Mouse (Mus musculus) left cerebral cortex, postnatal 10 days (tissue): Measurements from ENCODE around the gene Slc35b1. TPM values are rescaled to one million over a fixed set of nuclear protein-coding genes. Genes with fewer than 3 reads are reported as not detected.

Experiments used
- DNase-seq, 2 experiments: peaks; one replicate each; pipeline ENCODE4 v3.0.0; 2021 to 2022; ENCODE audit warnings: low spot score in 2 of 2, mixed read lengths in 1 of 2; ENCODE audit errors: extremely low spot score in 1 of 2
- intact Hi-C: fragments of 180-260 bp; cut with DNase I; formaldehyde crosslinking; loops from one replicate; pipeline ENCODE4 v1.15.1; 2025
- total RNA-seq, 2 experiments: library from RNA; stranded (reverse); gene quantifications; 2 replicates each; pipeline ENCODE4 v1.2.3; 2021

The Slc35b1 gene
- total RNA-seq, 2 experiments from 2014 or later = 78.8 to 79.4 TPM

DNA sequence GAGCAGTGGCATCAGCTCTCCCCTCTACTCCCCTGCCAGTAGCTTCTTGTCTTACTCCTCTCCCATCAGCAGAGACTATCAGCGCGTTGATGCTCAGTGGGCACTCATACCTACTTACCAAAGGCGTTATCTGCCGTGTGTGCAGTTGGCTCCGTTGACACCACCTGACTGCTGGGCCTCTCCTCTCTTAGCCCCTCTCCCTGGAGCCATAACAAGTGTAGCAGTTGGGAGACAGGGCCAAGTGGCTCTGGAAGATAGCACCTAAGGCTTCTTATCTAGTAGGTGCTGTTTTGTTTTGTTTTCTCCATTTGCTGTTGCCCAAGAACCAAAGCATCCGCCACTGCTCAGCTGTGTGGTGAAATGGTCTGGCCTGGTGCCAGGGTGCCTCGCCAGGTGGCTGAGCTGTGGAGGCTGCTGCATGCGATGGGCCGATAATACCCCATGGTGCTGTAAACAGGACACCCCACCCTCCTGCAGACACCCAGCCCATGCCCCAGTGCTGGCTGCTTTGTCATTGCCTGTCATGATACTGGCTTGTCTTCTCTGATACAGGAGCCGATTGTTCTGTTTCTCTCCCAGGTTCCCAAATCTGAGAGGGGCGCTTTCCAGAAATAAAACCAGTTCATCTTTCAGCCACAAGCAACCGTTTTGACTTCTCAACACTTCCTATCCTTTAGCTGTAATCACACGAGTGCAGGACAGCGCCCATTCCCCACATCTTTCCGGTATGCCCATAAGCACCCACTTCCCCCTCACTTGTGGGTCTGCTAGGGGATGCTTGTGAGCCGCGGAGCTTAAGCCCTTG is 27.8 kb upstream of the Slc35b1 start:
- intact Hi-C loops = no loop called here
- peak in 1 of 2 experiments; percentile 73 for DNase-seq

DNA sequence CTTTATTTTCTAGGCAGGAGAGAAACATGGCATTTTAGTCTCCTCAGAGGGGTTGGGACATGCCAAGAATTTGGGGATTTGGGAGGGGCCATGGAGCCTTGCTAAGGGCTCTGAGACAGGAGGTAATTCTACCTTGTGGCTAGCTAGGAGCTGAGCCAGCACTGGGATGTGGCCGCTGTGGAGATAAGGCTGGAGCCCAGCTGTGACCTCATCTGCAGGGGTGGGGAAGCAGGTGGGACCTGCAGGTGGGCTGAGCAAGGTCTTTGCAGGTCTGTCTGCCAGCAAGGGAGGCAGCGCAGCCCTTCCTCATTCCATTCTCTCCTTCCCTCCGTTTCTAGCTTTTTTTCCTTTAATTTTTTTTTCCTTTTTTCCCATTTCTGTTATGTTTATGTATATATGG is 26.2 kb upstream of the Slc35b1 start:
- intact Hi-C loops = no loop called here
- DNase-seq = no peak

DNA sequence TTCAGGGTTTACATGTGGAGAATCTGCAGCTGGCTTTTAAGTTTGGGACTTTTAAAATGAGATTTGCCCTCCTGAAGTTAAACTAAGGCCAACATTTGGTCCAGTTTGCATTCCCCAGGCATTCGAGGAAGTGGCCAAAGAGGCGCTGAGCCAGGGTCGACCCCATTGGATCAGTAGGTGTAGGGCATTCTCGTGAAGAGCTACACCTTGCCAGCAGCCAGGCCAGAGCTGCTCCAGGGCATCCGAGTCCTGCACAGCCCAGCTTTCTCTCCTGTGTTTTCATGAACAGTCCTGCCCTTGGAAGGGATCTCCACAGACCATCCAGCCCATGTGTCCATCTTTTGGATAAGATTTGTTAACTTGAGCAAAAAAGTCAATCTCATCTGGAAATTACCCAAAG is 20.1 kb upstream of the Slc35b1 start:
- intact Hi-C loops = no loop called here
- no peak for DNase-seq

DNA sequence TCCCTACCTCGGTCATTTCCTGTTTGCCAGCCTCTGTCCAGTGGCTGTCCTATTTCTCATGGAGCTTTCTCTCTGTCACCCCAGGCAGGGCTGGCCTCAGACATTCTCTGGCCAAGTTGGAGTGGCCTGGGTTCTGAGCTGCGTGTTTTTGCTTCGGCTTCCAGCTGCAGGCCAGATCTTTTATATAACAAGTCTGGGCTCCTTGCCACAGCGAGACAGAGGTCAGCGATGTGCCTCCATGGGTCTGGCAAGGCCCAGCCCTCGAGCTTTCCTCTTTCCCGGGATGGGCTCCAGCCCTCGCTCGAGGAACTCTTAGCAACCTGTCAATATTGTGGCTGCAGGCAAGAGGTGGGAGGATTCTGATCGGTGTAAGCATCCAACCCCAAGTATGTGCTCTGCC is 18.9 kb upstream of the Slc35b1 start:
- intact Hi-C loops = no loop called here
- DNase-seq = peak; percentile 52 to 86

DNA sequence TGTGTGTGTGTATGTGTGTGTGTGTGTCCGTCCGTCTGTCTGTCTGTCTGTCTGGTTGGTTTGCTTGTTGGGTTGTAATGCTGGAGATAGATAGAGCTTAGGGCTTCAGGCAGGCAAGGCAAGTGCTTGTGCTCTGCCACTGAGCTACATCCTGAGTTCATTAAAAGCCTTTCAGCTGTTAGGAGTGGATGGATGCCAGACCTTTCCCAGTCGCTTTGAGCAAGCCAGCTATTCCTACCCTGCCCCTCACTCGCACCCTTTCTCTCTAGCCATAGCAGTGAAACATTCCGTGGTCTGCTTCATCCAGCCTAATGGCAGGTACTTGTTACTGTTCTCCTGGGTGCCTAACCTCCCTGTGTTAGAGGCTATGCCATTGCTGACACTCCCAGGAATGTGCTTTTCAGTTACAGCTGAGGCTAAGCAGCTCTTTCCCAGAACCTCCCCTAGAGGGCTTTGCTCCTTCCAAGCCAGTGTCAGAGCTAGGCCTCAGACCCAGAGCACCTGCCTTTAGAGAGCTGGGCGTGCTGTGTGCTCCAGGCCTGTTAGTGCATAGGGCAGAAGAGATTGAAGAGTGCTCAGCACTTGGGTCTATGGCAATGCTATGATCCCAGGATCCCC is 18.1 kb upstream of the Slc35b1 start:
- intact Hi-C loops = no loop called here
- DNase-seq = no peak

DNA sequence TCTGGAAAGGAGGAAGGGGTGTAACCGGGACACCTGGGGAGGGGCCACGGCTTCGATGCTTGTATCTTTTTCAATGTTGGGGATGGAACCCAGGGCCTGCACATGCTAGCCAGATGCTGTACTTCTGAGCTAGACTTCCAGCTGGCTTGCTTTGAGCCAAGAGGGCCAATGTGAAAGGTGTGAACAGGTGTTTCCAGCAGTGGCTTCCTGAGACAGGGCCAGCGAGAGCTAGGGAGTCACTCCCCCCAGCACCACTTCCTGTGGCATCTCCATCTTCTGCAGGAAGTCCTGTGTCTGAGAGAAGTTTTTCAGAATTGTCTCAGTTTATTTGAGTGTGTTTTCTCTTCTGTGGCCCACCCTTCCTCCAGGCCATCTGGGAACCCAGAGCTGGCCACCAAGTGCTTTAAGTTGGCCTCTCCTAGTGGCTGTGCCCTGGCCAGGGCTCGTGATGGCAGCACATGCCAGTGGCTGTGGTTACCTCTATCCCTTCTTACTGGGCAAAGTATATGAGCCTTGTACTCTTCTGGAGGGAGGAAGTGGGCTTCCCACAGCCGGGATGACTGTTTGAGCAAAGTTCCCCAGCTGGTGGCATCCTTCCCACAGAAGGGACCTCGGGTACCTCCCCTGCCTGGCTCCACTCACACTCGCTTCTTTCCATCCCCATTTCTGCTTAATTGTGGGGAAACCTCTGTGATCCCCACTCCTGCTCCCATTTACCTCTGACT is 17.3 kb upstream of the Slc35b1 start:
- DNase-seq = no peak
- intact Hi-C loops = no loop called here

DNA sequence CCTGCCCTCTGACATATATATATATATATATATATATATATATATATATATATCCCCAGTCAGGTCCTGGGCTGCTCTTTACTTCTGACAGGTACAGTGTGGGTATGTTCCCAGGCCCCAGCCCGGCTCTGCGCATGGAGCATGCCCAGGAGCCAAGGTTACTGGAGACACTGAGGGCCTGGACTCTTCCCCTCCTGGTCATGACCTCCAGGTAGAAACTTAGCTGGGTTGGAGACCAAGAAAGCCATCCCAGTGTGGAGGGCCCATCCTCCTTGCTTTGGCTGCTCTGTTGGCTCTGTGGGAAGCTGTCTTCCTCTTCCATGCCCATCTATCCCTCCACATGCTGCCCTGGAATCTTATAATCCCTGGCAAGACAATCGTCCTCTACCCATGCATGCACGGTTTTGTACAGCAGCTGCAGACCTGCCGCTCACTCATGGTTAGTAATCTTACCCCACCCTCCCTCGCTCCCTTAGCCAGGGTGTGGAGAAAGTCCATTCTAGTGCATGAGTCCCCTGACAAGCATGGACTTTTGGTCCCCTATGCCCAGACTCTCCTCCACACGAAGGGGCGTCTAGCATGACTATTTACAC is 16.2 kb upstream of the Slc35b1 start:
- DNase-seq = no peak
- intact Hi-C loops = no loop called here

DNA sequence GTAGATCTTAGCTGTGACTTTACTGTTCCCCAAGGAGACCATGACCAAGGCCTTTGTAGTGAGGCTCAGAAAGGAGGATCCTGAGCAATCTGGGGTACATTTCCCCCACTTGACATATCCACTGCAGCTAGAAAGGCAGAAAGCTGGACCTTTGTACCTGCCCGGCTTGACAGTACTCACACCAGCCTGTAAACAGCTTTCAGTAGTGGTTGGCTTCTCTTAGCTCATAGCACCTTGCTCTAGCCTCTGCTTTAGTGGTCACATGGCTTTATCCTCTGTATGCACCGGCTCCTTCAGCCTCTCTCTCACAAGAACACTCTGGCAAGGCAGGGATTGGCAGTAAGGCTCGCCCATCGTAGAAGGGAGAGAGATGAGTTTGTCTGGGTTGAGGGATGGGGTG is 15.6 kb upstream of the Slc35b1 start:
- no peak for DNase-seq
- intact Hi-C loops = no loop called here

DNA sequence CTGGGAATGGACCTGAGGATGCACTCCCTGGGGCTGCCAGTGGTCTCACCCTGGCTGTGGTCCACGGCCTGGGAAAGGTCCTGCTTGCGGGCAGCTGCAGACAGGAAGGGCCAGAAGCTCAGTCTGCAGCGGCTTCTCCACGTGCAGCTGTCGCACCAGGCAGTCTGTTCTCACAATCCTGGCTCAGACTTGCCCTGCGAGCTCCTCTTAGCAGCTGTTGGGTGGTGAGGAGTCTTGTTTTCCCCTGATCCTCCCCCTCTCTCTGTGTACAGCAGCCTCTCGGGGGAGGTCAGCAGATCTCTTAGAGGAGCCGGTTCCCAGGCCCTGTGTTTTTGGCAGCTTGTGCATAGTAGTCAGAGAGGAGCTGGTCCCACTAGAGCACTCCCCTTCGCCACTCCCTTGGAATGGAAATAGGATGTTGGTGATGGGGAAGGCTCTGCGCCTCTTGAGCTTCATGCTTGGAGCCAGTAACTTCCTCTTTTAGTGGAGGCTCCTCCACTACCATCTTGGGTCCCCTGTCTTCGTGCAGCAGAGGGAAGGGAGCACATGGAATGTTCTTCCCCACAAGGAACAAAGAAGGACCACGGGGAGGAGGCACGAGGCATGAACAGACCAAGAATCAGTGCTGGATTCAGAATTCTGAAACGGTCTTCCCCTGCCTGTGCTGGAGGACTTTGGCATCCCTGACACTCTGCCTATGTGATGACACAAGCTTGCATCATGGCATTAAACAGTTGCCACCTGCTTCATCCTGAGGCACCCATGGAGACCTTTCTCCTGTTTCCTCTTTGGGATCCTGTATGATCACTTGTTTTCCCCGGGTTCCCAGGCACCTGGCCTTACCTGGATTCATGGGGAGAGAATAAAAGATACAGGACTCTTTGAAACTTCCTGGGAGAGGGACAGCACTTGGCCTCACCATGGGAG is 14.3 kb upstream of the Slc35b1 start:
- intact Hi-C loops = no loop called here
- DNase-seq = peak in 1 of 2 experiments; percentile 83

DNA sequence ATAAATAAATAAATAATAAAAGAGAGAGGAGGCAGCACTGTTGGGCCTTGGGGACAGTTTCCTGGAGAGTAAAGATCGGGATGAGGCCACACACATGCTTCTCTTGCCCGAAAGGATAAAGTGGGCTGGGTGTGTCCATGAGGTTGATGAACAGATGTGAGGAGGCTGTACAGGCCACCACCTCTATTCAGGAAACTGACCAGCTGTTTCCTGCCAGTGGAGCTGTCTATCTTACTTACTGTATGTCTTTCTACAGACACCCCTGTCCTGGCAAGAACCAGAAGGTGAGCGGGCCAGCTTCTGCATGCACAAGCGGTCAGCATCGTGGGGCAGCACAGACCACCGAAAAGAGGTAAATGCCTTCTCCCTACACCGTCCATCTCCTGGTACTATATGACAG is 13.3 kb upstream of the Slc35b1 start:
- intact Hi-C loops = no loop called here
- no peak for DNase-seq

DNA sequence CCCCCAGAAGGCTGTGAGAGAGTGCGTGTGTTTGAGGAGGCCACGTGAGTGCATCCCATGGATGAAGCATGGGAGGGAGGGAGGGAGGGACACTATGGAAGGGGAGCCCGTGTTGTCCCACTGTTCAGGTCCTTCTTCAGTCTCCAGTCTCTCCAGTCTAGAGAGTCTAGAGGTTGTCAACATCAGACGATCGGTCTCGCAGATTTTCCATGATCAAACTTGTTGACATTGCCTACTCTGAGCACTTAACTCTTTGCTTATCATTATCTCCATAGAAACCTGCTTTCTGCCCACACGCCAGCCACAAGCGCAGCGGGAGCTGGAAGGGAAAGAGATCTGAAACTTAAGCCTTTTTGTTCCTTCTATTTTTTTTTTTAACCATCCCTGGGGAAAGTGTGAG is 5.6 kb upstream of the Slc35b1 start:
- intact Hi-C loops = no loop called here
- DNase-seq = no peak

DNA sequence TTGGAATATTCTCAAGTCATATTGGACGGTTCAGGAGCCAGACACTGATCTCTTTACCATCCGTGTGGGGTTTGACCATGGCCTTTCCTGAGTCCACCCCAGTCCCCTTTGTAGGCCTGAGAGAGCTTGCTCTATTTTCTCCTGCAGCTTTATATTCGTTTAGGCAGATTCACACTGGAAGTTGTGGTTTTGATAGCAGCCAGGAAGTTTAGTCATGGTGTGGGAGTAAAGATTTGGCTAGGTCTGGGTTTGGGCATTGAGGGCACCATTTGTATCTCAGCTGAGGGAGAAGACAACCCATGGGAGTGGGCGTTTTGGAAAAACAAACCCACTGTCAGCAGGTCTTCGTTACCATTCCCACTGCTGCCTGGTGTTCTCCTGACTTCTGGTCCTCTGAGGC is 4.9 kb upstream of the Slc35b1 start:
- no peak for DNase-seq
- intact Hi-C loops = no loop called here

DNA sequence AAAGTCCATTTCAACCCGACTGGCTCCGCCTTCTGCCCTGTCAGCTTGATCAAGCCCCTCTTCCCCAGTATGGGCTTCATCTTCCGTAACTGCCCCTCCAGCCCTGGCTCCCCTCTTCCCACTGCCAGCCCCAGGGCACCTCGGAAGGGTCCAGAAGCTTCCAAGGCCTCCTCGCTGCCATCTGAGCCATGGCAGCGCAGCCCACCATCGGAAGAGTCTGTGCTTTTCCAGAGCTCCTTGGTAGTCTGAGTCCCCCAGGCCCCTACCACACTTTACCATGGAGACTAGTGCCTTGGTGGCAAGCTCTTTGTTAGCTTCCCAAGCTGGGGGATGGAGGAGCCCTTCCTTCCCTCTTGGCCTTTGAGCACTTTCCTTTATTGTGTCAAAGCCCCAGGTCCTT is 3.8 kb upstream of the Slc35b1 start:
- DNase-seq = no peak
- intact Hi-C loops = loop anchor here (5.0 to 10.0 kb wide), 2 partner anchors 68 to 264 kb away; partner anchors contain the start of gene Kat7

DNA sequence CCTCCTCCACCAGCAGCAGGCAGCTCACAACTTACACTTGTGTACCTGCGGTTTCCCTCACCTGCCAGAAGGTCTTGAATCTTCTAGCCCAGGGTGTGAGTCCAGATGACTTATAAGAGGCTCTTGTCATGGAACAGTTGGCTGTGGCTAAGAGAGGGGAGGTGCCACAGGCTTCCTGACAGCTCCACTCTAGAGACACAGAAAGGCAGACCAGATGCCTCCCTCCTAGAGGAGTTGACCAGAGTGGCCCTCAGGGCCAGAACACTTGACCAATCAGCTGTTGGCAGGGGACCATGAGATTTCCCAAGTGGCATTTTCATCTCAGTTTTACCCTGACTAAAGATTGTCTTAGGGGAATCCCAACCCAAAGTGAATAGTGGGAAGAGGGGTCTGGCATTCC is 3.3 kb upstream of the Slc35b1 start:
- DNase-seq = no peak
- intact Hi-C loops = loop anchor here (5.0 to 10.0 kb wide), 2 partner anchors 69 to 264 kb away; partner anchors contain the start of gene Kat7

DNA sequence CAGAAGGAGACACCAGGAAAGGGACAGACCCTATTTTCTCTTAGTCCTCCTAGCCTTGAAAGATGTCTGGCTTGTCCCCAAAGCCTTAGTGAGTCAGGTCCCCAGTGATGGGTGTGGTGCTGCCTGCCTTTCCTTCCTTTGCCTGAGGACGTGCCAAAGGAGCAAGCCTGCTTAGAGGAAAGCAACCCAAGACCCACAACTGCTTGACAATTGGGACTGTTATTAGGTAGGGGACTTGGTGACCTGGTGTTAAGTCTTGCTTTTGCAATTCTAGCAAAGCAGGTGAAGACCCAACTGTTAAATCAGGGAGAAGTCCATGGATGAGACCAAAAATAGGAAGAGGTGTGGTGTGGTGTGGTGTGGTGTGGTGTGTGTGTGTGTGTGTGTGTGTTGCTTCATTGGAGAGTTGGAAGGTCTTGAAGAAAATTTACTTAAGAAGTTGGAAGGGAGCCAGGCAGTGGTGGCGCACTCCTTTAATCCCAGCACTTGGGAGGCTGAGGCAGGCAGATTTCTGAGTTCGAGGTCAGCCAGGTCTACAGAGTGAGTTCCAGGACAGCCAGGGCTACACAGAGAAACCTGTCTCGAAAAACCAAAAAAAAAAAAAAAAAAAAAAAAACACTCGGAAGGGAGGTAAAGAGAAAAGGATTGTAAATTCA is 1.0 kb upstream of the Slc35b1 start:
- intact Hi-C loops = loop anchor here (5.0 to 10.0 kb wide), 2 partner anchors 71 to 261 kb away; partner anchors contain the start of gene Kat7
- no peak for DNase-seq

DNA sequence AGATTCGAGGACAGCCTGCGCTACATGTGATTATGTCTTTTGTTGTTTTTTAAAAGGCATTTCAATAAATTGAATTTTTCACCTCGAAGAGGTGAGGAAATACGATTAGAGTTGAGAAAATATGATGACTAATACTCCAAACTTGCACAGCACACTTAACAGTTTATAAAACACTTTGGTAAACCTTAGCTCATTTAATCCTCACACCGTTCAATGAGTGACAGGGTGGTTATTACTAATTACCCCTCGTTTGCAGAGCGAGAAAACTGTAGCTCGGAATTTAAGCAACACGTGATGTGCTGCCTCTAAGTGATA is 531 bp upstream of the Slc35b1 start:
- DNase-seq = no peak
- intact Hi-C loops = loop anchor here (1.0 to 10.0 kb wide), 3 partner anchors 72 to 261 kb away; partner anchors contain the start of gene Kat7

DNA sequence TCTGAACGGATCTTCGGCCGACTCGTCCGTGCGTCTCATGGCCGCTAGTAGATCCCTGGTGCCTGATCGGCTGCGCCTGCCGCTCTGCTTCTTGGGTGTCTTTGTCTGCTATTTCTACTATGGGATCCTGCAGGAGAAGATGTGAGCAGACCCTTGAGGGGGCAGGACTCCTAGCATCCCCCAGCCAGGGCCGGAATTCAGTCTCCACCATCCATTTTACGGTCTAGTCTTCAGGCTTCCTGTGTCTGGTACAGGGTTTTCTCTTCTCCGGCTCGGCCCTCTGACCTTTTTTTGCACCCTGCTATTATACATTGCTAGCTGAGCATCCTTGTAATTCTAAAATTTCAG is 455 bp downstream of the Slc35b1 start:
- intact Hi-C loops = loop anchor here (1.0 to 10.0 kb wide), 3 partner anchors 73 to 260 kb away; partner anchors contain the start of gene Kat7

DNA sequence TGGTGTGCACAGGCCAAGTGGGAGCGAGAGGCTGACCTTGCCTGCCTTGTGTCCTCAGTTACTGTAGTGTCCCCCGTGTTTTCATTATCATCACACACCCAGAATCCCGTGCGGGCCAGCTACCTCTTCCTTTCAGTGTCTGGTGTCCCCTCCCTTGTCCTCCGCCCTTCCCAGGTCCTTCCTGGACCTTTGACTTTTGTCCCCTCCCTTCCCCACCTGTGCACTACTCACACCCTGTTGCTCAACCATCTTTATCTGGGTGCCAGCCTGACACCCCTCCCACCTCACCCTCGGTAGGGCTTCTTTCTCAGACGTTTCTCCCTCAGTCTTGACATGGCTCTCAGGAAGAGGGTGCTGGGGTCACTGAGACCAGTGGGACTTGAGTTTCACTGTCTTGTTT is 2.9 kb downstream of the Slc35b1 start:
- DNase-seq = no peak
- intact Hi-C loops = loop anchor here (10.0 kb wide), 1 partner anchor 257 kb away; no protein-coding TSS in a partner anchor

More for the DNA sequence above, 455 bp downstream of the Slc35b1 start:
- DNase-seq = no peak
